10 mouse cellular contexts compared by ENCODE assay signal in genomic region chr7:5037467-5037866, GRCm38 (mm10). TPM values are rescaled to one million over a fixed set of nuclear protein-coding genes. Genes with fewer than 3 reads are reported as not detected.
DNase-seq lines count a peak whose midpoint lies in the region; ATAC-seq and TF ChIP-seq lines count a peak whose summit lies in the region.
"Had no signal": no experiment of that assay in that cellular context is flagged by ENCODE, and none has a peak within 500 bp of the region (broad histone marks: within the 10 kb centered on the region; RNA-seq: fewer than 3 reads in every experiment).

No protein-coding gene starts in this region.

- peak; percentile 87 for DNase-seq in heart, adult 11 months
- no peak for DNase-seq in heart, postnatal 36 days
- no peak for DNase-seq in G1E (ENCODE audit: low spot score)
- no peak for DNase-seq in hindbrain, embryonic 11.5 days (ENCODE audit: low spot score)
- DNase-seq in urinary bladder, postnatal 14 days (ENCODE audit: low spot score) = no peak
- no peak for DNase-seq in kidney, postnatal 4 days

- WGBS in hindbrain, embryonic 11.5 days = 92% methylated on average over 8 of the region's 8 CpGs
- 88% methylated on average over 8 of the region's 8 CpGs for WGBS in macrophage (ENCODE audit: missing documents)

- H3K9ac ChIP-seq in hindbrain, embryonic 11.5 days (ENCODE audit: low read depth, low read length) = peak overlapping the region; percentile 85; the same call in 1 of the 2 replicates

- no peak for TF ChIP-seq CTCF in G1E (IDR thresholded peaks at IDR 0.05; ENCODE audit: low read depth, low read length)

- H3K4me1 ChIP-seq in G1E (ENCODE audit: insufficient read depth, low read depth, low read length) = peaks cover 24% of the 10 kb centered on the region
- no peaks in the 10 kb centered on the region for H3K4me1 ChIP-seq in hindbrain, embryonic 11.5 days (replicated peaks; ENCODE audit: control insufficient read depth, insufficient read depth, low read length)

- H3K36me3 ChIP-seq in G1E (replicated peaks) (peaks cover 54% of the 10 kb centered on the region), macrophage (ENCODE audit: inconsistent target) (peaks cover 8% of the 10 kb centered on the region)
- peaks cover 14% of the 10 kb centered on the region for H3K36me3 ChIP-seq in hindbrain, embryonic 11.5 days (ENCODE audit: control insufficient read depth, insufficient read depth, low read length)

- H3K9me3 ChIP-seq in G1E (replicated peaks) = no peaks in the 10 kb centered on the region
- no peaks in the 10 kb centered on the region for H3K9me3 ChIP-seq in hindbrain, embryonic 11.5 days (ENCODE audit: control insufficient read depth, low read length)

- intact Hi-C loops in heart, postnatal 36 days (cut with DNase I) = loop anchor here (2.0 kb wide), 1 partner anchor 15 kb away; no protein-coding TSS in a partner anchor

- ATAC-seq in G1E (ENCODE audit: extremely low read depth, insufficient number of reproducible peaks, low FRiP score, poor library complexity, severe bottlenecking) = no peak
- ATAC-seq in hindbrain, embryonic 11.5 days (ENCODE audit: low FRiP score) = no peak
- ATAC-seq in monocyte, adult 5-6 weeks (replicated peaks; ENCODE audit: insufficient number of reproducible peaks, low FRiP score, low TSS enrichment, poor library complexity, severe bottlenecking) = no peak

- H3K4me2 ChIP-seq in hindbrain, embryonic 11.5 days (replicated peaks; ENCODE audit: low read depth, low read length) = peak overlapping the region; percentile 47

- H3K27ac ChIP-seq in hindbrain, embryonic 11.5 days (ENCODE audit: low read depth, low read length) = peak overlapping the region; percentile 96; the same call in 1 of the 2 replicates
- no peak overlapping the region for H3K27ac ChIP-seq in macrophage

- no peaks in the 10 kb centered on the region for H3K79me2 ChIP-seq in macrophage (ENCODE audit: inconsistent target)

- H3K27me3 ChIP-seq in G1E (ENCODE audit: insufficient read depth, low read length) = no peaks in the 10 kb centered on the region
- no peaks in the 10 kb centered on the region for H3K27me3 ChIP-seq in hindbrain, embryonic 11.5 days (ENCODE audit: control insufficient read depth, insufficient read depth, low read length)

- H3K4me3 ChIP-seq in G1E (ENCODE audit: low read depth, low read length) (peak overlapping the region; percentile 75; the same call in 1 of the 2 replicates), macrophage (ENCODE audit: inconsistent target) (peak overlapping the region; percentile 67)
- peak overlapping the region; percentile 66; the same call in 1 of the 2 replicates for H3K4me3 ChIP-seq in hindbrain, embryonic 11.5 days (ENCODE audit: low read depth, low read length)

RNA-seq across cellular contexts. Expression of gene Zfp784, which starts 0.8 kb away (rescaled TPM):
- total RNA-seq in heart, postnatal 36 days (2021) = 1 to 10 TPM; 5.2 to 6.1 TPM
- total RNA-seq in G1E (2014; fragmentation: Nextera tagmentation) = 1.7 and 2.5 TPM in 2 replicates
- 2.7 and 2.8 TPM in 2 replicates for total RNA-seq in G1E (2017)
- polyA plus RNA-seq in G1E (2012) = 1.3 and 1.6 TPM in 2 replicates
- 3.1 and 4.3 TPM in 2 replicates for polyA plus RNA-seq in hindbrain, embryonic 11.5 days (2014; fragmentation: Nextera tagmentation; extraction: Ambion mirVana)
- 10 to 100 TPM in 3 of 26 experiments, 1 to 10 TPM in 23; 3.0 to 10.8 (median 5.4) TPM for total RNA-seq in macrophage (2018; cell fraction: chromatin; rRNA removed)
- total RNA-seq in macrophage (2018; cell fraction: cytosol; rRNA removed) = 1 to 10 TPM in 23 of 26 experiments, under 1 TPM in 3; 0.76 to 3.0 (median 1.9) TPM
- 1 to 10 TPM; 2.0 to 8.7 (median 4.3) TPM for total RNA-seq in macrophage (2018; cell fraction: nucleus; rRNA removed)
- 1.8 to 2.2 TPM (median 1.8 TPM) in 3 replicates for polyA plus RNA-seq in macrophage (2018)
- 3.0 to 3.8 TPM (median 3.1 TPM) in 3 replicates for total RNA-seq in monocyte, adult 5-6 weeks (2017)

RNA-seq across cellular contexts. Expression of gene 4632433K11Rik, which starts 3.5 kb away (rescaled TPM):
- total RNA-seq in heart, postnatal 36 days (2021) = not detected
- 1.2 and 2.4 TPM in 2 replicates for total RNA-seq in G1E (2014; fragmentation: Nextera tagmentation)
- total RNA-seq in G1E (2017) = 0.98 TPM in 1 of 2 replicates, not detected in the other
- not detected in 2 replicates for polyA plus RNA-seq in G1E (2012)
- not detected in 2 replicates for polyA plus RNA-seq in hindbrain, embryonic 11.5 days (2014; fragmentation: Nextera tagmentation; extraction: Ambion mirVana)
- 10 to 100 TPM in 2 of 26 experiments, 1 to 10 TPM in 18, under 1 TPM in 1, not detected in 5; 0.95 to 12.7 (median 2.7) TPM for total RNA-seq in macrophage (2018; cell fraction: chromatin; rRNA removed)
- total RNA-seq in macrophage (2018; cell fraction: cytosol; rRNA removed) = under 1 TPM in 5 of 26 experiments, not detected in 21; 0.24 to 0.49 (median 0.29) TPM
- total RNA-seq in macrophage (2018; cell fraction: nucleus; rRNA removed) = 1 to 10 TPM in 12 of 26 experiments, under 1 TPM in 2, not detected in 12; 0.58 to 7.7 (median 3.3) TPM
- 0.25 to 0.76 TPM in 2 of 3 replicates, not detected in the other for polyA plus RNA-seq in macrophage (2018)
- 1.4 to 1.5 TPM in 2 of 3 replicates, not detected in the other for total RNA-seq in monocyte, adult 5-6 weeks (2017)
- total RNA-seq: adrenal gland, postnatal 4 days had no signal
- polyA plus RNA-seq: liver, adult 2 months had no signal

RNA-seq across cellular contexts. Expression of gene Zfp580, which starts 13.9 kb away (rescaled TPM):
- total RNA-seq in heart, postnatal 36 days (2021) = 1 to 10 TPM; 5.6 to 5.7 TPM
- total RNA-seq in G1E (2014; fragmentation: Nextera tagmentation) (1.1 and 1.8 TPM in 2 replicates), G1E (2017) (0.44 TPM in 1 of 2 replicates, not detected in the other)
- polyA plus RNA-seq in G1E (2012) (2.8 and 4.1 TPM in 2 replicates), macrophage (2018) (2.0 TPM in 3 replicates)
- 32.4 and 37.5 TPM in 2 replicates for polyA plus RNA-seq in hindbrain, embryonic 11.5 days (2014; fragmentation: Nextera tagmentation; extraction: Ambion mirVana)
- total RNA-seq in macrophage (2018; cell fraction: chromatin; rRNA removed) = 1 to 10 TPM in 8 of 26 experiments, under 1 TPM in 4, not detected in 14; 0.45 to 3.4 (median 1.2) TPM
- 1 to 10 TPM in 25 of 26 experiments, under 1 TPM in 1; 0.93 to 4.2 (median 2.2) TPM for total RNA-seq in macrophage (2018; cell fraction: cytosol; rRNA removed)
- total RNA-seq in macrophage (2018; cell fraction: nucleus; rRNA removed) = 1 to 10 TPM in 13 of 26 experiments, under 1 TPM in 5, not detected in 8; 0.53 to 2.7 (median 1.6) TPM
- not detected in 3 replicates for total RNA-seq in monocyte, adult 5-6 weeks (2017)

RNA-seq across cellular contexts. Expression of gene Ccdc106, which starts 17.1 kb away (rescaled TPM):
- total RNA-seq in heart, postnatal 36 days (2021) = not detected
- total RNA-seq in G1E (2014; fragmentation: Nextera tagmentation) (1.7 TPM in 1 of 2 replicates, not detected in the other), G1E (2017) (0.23 TPM in 1 of 2 replicates, not detected in the other)
- polyA plus RNA-seq in G1E (2012) (0.13 and 0.21 TPM in 2 replicates), macrophage (2018) (0.28 to 1.1 TPM (median 0.37 TPM) in 3 replicates)
- polyA plus RNA-seq in hindbrain, embryonic 11.5 days (2014; fragmentation: Nextera tagmentation; extraction: Ambion mirVana) = 7.2 and 8.6 TPM in 2 replicates
- total RNA-seq in macrophage (2018; cell fraction: chromatin; rRNA removed) = 1 to 10 TPM in 9 of 26 experiments, under 1 TPM in 17; 0.25 to 2.8 (median 0.83) TPM
- under 1 TPM; 0.14 to 0.69 (median 0.33) TPM for total RNA-seq in macrophage (2018; cell fraction: cytosol; rRNA removed)
- total RNA-seq in macrophage (2018; cell fraction: nucleus; rRNA removed) = 1 to 10 TPM in 11 of 26 experiments, under 1 TPM in 12, not detected in 3; 0.34 to 1.9 (median 0.99) TPM
- not detected in 3 replicates for total RNA-seq in monocyte, adult 5-6 weeks (2017)

RNA-seq across cellular contexts. Expression of gene Zfp865, which starts 17.3 kb away (rescaled TPM):
- 10 to 100 TPM; 14.1 to 14.9 TPM for total RNA-seq in heart, postnatal 36 days (2021)
- total RNA-seq in G1E (2014; fragmentation: Nextera tagmentation) (50.6 and 54.8 TPM in 2 replicates), G1E (2017) (17.5 and 19.9 TPM in 2 replicates)
- polyA plus RNA-seq in G1E (2012) (121 and 146 TPM in 2 replicates), macrophage (2018) (11.9 to 13.8 TPM (median 12.4 TPM) in 3 replicates)
- 5.7 and 8.6 TPM in 2 replicates for polyA plus RNA-seq in hindbrain, embryonic 11.5 days (2014; fragmentation: Nextera tagmentation; extraction: Ambion mirVana)
- total RNA-seq in macrophage (2018; cell fraction: chromatin; rRNA removed) = 100 to 1,000 TPM in 15 of 26 experiments, 10 to 100 TPM in 11; 60.1 to 133 (median 104) TPM
- total RNA-seq in macrophage (2018; cell fraction: cytosol; rRNA removed) = 10 to 100 TPM in 17 of 26 experiments, 1 to 10 TPM in 9; 6.0 to 18.3 (median 11.7) TPM
- 100 to 1,000 TPM in 1 of 26 experiments, 10 to 100 TPM in 25; 38.8 to 106 (median 57.4) TPM for total RNA-seq in macrophage (2018; cell fraction: nucleus; rRNA removed)
- 20.1 to 30.4 TPM (median 22.9 TPM) in 3 replicates for total RNA-seq in monocyte, adult 5-6 weeks (2017)
